Mouse (Mus musculus) lung, embryonic 14.5 days (tissue): ENCODE results near the gene BC048562. TPM values are rescaled to one million over a fixed set of nuclear protein-coding genes. Genes with fewer than 3 reads are reported as not detected.

ENCODE experiments used
- ATAC-seq: fragments of 200-750 bp; cut with Nextera tagmentation; 2 replicates; pipeline ENCODE4 v1.8.0; 2017; ENCODE audit warnings: mild to moderate bottlenecking, moderate TSS enrichment, moderate library complexity; ENCODE audit not compliant: insufficient read depth
- DNase-seq: peaks from one replicate; pipeline ENCODE4 v3.0.0-alpha.2; 2015
- H3K27ac ChIP-seq: fragments of 300-500 bp; sonication (generic); 2 replicates; pipeline ENCODE4 v1.5.1; 2014; ENCODE audit warnings: low read depth, mild to moderate bottlenecking, moderate library complexity
- H3K27me3 ChIP-seq: fragments of 300-500 bp; sonication (generic); 2 replicates; pipeline ENCODE4 v1.6.1; 2014; ENCODE audit warnings: low read length, control low read depth; ENCODE audit not compliant: insufficient read depth
- H3K36me3 ChIP-seq: fragments of 300-500 bp; sonication (generic); 2 replicates; pipeline ENCODE4 v1.6.1; 2014; ENCODE audit warnings: control low read depth; ENCODE audit not compliant: insufficient read depth
- H3K4me1 ChIP-seq: fragments of 300-500 bp; sonication (generic); 2 replicates; pipeline ENCODE4 v1.6.1; 2014; ENCODE audit warnings: antibody characterized with exemption, control low read depth; ENCODE audit not compliant: insufficient read depth
- H3K4me2 ChIP-seq: fragments of 300-500 bp; sonication (generic); 2 replicates; pipeline ENCODE4 v1.6.1; 2014; ENCODE audit warnings: mild to moderate bottlenecking
- H3K4me3 ChIP-seq: fragments of 300-500 bp; sonication (generic); 2 replicates; pipeline ENCODE4 v1.5.1; 2014; ENCODE audit warnings: low read depth, low read length
- H3K9ac ChIP-seq: fragments of 300-500 bp; sonication (generic); 2 replicates; pipeline ENCODE4 v1.6.1; 2014
- H3K9me3 ChIP-seq: fragments of 300-500 bp; sonication (generic); 2 replicates; pipeline ENCODE4 v1.6.1; 2016; ENCODE audit warnings: low read depth, low read length, control low read depth
- CTCF ChIP-seq: IDR thresholded peaks from 2 replicates; pipeline ENCODE4 v1.5.1; 2016; ENCODE audit warnings: antibody characterized with exemption, low read depth
- WGBS: fragments of 180-500 bp; shearing (Covaris S2); extraction: QIAGEN DNeasy Blood & Tissue Kit; methylation state at CpG from one replicate; pipeline ENCODE4 v1.1.7; 2014; 5-methylcytosine and 5-hydroxymethylcytosine counted together
- polyA plus RNA-seq: library from polyadenylated mRNA; unstranded; fragments of >200 nt; fragmentation: Nextera tagmentation; extraction: Ambion mirVana; gene quantifications from 2 replicates; pipeline ENCODE4 v1.2.1, GENCODE M21; 2014

The BC048562 gene
- polyA plus RNA-seq, 1 experiment from 2014 or later = not detected

DNA sequence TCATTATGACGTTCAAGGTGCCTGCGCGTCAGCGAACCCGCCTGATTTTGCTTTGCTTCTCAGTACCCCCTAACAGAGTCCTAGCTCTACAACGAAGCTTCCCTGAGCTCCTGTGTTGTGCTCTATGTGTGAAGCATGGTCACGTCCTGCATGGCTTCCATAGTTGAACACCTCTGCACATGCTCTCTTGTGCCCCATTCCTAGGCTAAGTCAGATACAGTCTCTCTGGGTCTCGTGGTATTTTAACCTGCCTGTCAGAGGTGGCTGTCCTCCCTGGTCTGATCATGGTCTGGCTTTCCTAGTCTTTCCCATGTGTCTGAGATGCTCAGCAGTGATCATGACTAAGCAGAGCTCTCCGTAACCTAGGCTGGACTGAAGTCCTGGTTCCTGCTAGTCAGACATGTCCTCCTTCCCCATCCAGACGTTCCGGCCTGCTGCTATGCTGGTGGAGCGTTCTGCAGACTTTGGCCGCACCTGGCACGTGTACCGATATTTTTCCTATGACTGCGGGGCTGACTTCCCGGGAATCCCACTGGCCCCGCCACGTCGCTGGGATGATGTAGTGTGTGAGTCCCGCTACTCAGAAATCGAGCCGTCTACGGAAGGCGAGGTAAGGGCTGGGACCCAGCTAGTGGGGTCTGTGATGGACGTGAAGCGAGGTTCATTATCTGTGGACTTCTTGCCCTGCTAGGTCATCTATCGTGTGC, 44.7 kb downstream of the BC048562 start:
- H3K4me1 ChIP-seq = peaks cover 11% of the 10 kb centered on the region
- no peak for ATAC-seq
- no peak overlapping the region for H3K27ac ChIP-seq
- no peak for DNase-seq
- no peaks in the 10 kb centered on the region for H3K27me3 ChIP-seq
- H3K36me3 ChIP-seq = peaks cover 47% of the 10 kb centered on the region
- no peak overlapping the region for H3K9ac ChIP-seq
- H3K4me2 ChIP-seq = peak overlapping the region; percentile 90
- no peaks in the 10 kb centered on the region for H3K9me3 ChIP-seq
- 89% methylated on average over 28 of the region's 28 CpGs for WGBS
- TF ChIP-seq CTCF = no peak
- peak overlapping the region; percentile 57; the same call in 1 of the 2 replicates for H3K4me3 ChIP-seq

DNA sequence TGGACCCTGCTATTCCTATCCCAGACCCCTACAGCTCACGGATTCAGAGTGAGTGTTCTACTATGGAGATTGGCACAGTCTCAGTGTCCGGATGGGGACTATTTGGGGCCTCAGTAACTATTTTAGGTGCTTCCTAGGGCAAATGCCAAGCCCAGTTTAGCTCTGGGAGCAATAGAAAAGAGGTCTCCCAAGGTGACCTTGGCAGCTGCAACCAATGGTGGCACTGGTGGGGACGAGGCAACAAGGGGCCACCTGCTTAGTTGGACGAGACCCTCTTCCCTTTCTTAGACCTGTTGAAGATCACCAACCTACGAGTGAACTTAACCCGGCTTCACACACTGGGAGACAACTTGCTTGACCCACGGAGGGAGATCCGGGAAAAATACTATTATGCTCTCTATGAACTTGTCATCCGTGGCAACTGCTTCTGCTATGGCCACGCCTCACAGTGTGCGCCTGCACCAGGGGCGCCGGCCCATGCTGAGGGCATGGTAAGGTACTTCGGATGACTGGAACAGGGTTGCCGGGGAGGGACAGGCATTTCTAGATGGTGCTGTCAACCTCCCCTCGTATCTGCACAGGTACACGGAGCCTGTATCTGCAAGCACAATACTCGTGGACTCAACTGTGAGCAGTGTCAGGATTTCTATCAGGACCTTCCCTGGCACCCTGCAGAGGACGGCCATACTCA, 45.4 kb downstream of the BC048562 start:
- Histone ChIP-seq H3K9ac (no peak overlapping the region), H3K4me3 (no peak overlapping the region), H3K4me1 (peaks cover 11% of the 10 kb centered on the region), H3K27ac (no peak overlapping the region), H3K27me3 (no peaks in the 10 kb centered on the region), H3K4me2 (no peak overlapping the region; the same call in 1 of the 2 replicates), H3K36me3 (peaks cover 54% of the 10 kb centered on the region), H3K9me3 (no peaks in the 10 kb centered on the region)
- ATAC-seq (no peak), DNase-seq (no peak)
- no peak for TF ChIP-seq CTCF
- 87% methylated on average over 19 of the region's 19 CpGs for WGBS

GRCm38 (mm10) chr9:108483051-108483790, 46.9 kb downstream of the BC048562 start:
- peaks cover 11% of the 10 kb centered on the region for H3K4me1 ChIP-seq
- no peak overlapping the region for H3K9ac ChIP-seq
- H3K9me3 ChIP-seq = no peaks in the 10 kb centered on the region
- ATAC-seq (no peak), DNase-seq (no peak)
- TF ChIP-seq CTCF = no peak
- H3K27me3 ChIP-seq = no peaks in the 10 kb centered on the region
- peaks cover 70% of the 10 kb centered on the region for H3K36me3 ChIP-seq
- H3K4me3 ChIP-seq = no peak overlapping the region
- no peak overlapping the region for H3K27ac ChIP-seq
- 92% methylated on average over 18 of the region's 18 CpGs for WGBS
- no peak overlapping the region for H3K4me2 ChIP-seq

GRCm38 (mm10) chr9:108484021-108484420, 47.7 kb downstream of the BC048562 start:
- H3K4me2 ChIP-seq = no peak overlapping the region
- DNase-seq (no peak), ATAC-seq (no peak)
- no peak for TF ChIP-seq CTCF
- H3K4me1 ChIP-seq = peaks cover 11% of the 10 kb centered on the region
- H3K9me3 ChIP-seq = no peaks in the 10 kb centered on the region
- no peak overlapping the region for H3K27ac ChIP-seq
- H3K36me3 ChIP-seq = peaks cover 78% of the 10 kb centered on the region
- no peak overlapping the region for H3K4me3 ChIP-seq
- 93% methylated on average over 15 of the region's 15 CpGs for whole genome bisulfite sequencing
- H3K9ac ChIP-seq = no peak overlapping the region
- H3K27me3 ChIP-seq = no peaks in the 10 kb centered on the region

GRCm38 (mm10) chr9:108485301-108485875, 49.1 kb downstream of the BC048562 start:
- WGBS = 92% methylated on average over 19 of the region's 19 CpGs

DNA sequence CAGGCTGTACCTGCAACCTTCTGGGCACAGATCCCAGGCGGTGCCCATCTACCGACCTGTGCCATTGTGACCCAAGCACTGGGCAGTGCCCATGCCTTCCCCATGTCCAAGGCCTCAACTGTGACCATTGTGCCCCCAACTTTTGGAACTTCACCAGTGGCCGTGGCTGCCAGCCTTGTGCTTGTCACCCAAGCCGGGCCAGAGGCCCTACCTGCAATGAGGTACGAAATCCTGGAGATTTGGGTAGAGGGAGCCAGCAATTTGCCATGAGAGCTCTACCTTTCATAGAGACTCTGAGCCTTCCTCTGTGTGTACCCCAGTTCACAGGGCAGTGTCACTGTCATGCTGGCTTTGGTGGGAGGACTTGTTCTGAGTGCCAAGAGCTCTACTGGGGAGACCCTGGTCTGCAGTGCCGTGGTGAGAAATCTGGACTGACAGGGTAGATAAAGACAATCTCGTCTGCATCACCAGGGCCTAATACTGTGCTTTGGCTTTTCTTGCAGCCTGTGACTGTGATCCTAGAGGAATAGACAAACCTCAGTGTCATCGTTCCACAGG, 50.8 kb downstream of the BC048562 start:
- Histone ChIP-seq H3K9ac (no peak overlapping the region), H3K36me3 (peaks cover 80% of the 10 kb centered on the region), H3K27me3 (no peaks in the 10 kb centered on the region), H3K4me1 (peaks cover 5% of the 10 kb centered on the region; the same call in 1 of the 2 replicates), H3K9me3 (no peaks in the 10 kb centered on the region), H3K4me2 (no peak overlapping the region), H3K4me3 (no peak overlapping the region), H3K27ac (no peak overlapping the region)
- ATAC-seq (no peak), DNase-seq (no peak)
- TF ChIP-seq CTCF = no peak
- whole genome bisulfite sequencing = 91% methylated on average over 8 of the region's 8 CpGs

More at GRCm38 (mm10) chr9:108485301-108485875, 49.1 kb downstream of the BC048562 start:
- Histone ChIP-seq H3K9me3 (no peaks in the 10 kb centered on the region), H3K36me3 (peaks cover 90% of the 10 kb centered on the region), H3K27me3 (no peaks in the 10 kb centered on the region), H3K27ac (no peak overlapping the region), H3K9ac (no peak overlapping the region), H3K4me1 (peaks cover 6% of the 10 kb centered on the region; the same call in 1 of the 2 replicates), H3K4me2 (no peak overlapping the region), H3K4me3 (no peak overlapping the region)
- DNase-seq (no peak), ATAC-seq (no peak)
- no peak for TF ChIP-seq CTCF
